Mouse (Mus musculus) heart, postnatal 4 days (tissue): ENCODE measurements at regions not wholly inside any gene's neighbourhood (a gene's known extent, or its start where the extent isn't known, plus 50 kb on each side); places are given as distances from the start of the nearest gene placed in this dataset.

Source experiments
- DNase-seq: peaks from one replicate; pipeline ENCODE4 v3.0.0; 2021

- no peak for DNase-seq
Observed at GRCm38 (mm10) chr2:67107274-67107673, 306.3 kb upstream of the Gm21830 start.

DNA sequence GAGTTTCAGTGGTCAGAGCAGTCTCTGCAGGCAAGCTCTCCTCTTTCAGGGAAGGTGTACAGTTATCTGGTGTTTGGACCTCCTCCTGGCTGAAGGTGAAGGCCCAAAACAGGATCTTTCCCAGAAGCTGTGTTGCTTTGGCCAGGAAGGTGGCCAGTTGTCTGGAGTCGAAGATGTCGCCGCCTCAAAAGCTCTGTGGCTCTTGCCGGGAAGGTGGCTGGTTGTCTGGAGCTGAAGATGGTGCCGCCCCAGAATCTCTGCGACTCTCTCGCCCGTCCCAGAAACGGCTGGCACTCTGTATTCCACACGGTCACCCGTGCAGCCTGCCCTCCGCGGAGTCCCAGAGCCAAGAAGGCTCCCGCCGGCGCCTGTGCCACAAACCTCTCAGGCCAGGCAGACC is 304.7 kb upstream of the Scn7a start:
- DNase-seq: peak; percentile 5

GRCm38 (mm10) chr2:67068944-67069343 is 284.2 kb upstream of the Scn7a start:
- DNase-seq: no peak
